Mouse (Mus musculus): Measurements from ENCODE around the gene Cfi.

GRCm38 (mm10) chr3:129879913-129880312 lies 44.2 kb downstream of the Cfi start:
- TF ChIP-seq CTCF (conservative IDR thresholded peaks at IDR 0.05; ENCODE audit: low read length) (no peak), NANOG (IDR thresholded peaks at IDR 0.05; ENCODE audit: borderline replicate concordance, low read length) (no peak), POU5F1 (IDR thresholded peaks at IDR 0.05; ENCODE audit: borderline replicate concordance, low read length) (no peak)

All from E14TG2a.4 (cell line).